Mouse (Mus musculus): Measurements from ENCODE around the gene Tfap4. TPM values are rescaled to one million over a fixed set of nuclear protein-coding genes. Genes with fewer than 3 reads are reported as not detected.

Tfap4 gene
- polyA plus RNA-seq, 1 experiment from 2014 or later, result 6.4 TPM

GRCm38 (mm10) chr16:4542236-4542774 lies 17.3 kb downstream of the Tfap4 start:
- no peaks in the 10 kb centered on the region for H3K4me1 ChIP-seq (ENCODE audit: insufficient read depth, low read depth, low read length)
- H3K9me3 ChIP-seq (ENCODE audit: low read length), result no peaks in the 10 kb centered on the region
- H3K4me3 ChIP-seq (ENCODE audit: low read depth, low read length), result peak overlapping the region; percentile 36; the same call in 1 of the 2 replicates
- TF ChIP-seq EP300 (IDR thresholded peaks at IDR 0.05) (no peak), CTCF (IDR thresholded peaks at IDR 0.05) (no peak)
- ATAC-seq, result no peak
- DNase-seq (ENCODE audit: low spot score), result no peak
- peak overlapping the region; percentile 54 for H3K4me2 ChIP-seq (replicated peaks; ENCODE audit: low read depth, low read length)
- no peaks in the 10 kb centered on the region for H3K27me3 ChIP-seq (replicated peaks; ENCODE audit: insufficient read depth, low read length)
- H3K36me3 ChIP-seq (ENCODE audit: insufficient read depth, low read length), result peaks cover 10% of the 10 kb centered on the region; the same call in 1 of the 2 replicates
- WGBS, result 33% methylated on average over 7 of the region's 7 CpGs
- H3K9ac ChIP-seq (replicated peaks; ENCODE audit: low read depth), result no peak overlapping the region
- H3K27ac ChIP-seq (ENCODE audit: low read length), result no peak overlapping the region

GRCm38 (mm10) chr16:4541501-4542198 lies 18.0 kb downstream of the Tfap4 start, which contains the start of gene Srl:
TSS of gene Srl (minus strand) at chr16:4541816.
- H3K4me3 ChIP-seq (ENCODE audit: low read depth, low read length), result peak within 1 kb of the TSS; percentile 36
- DNase-seq (ENCODE audit: low spot score) (peak; percentile 99), ATAC-seq (peak; percentile 98)
- H3K4me1 ChIP-seq (ENCODE audit: insufficient read depth, low read depth, low read length), result no peaks in the 10 kb centered on the region
- H3K27me3 ChIP-seq (replicated peaks; ENCODE audit: insufficient read depth, low read length), result no peaks in the 10 kb centered on the region
- peaks cover 10% of the 10 kb centered on the region; the same call in 1 of the 2 replicates for H3K36me3 ChIP-seq (ENCODE audit: insufficient read depth, low read length)
- H3K9me3 ChIP-seq (ENCODE audit: low read length), result no peaks in the 10 kb centered on the region
- H3K9ac ChIP-seq (replicated peaks; ENCODE audit: low read depth), result no peak within 1 kb of the TSS; the same call in 1 of the 2 replicates
- H3K27ac ChIP-seq (ENCODE audit: low read length), result no peak within 1 kb of the TSS
- under 1% methylated on average over 43 of the region's 43 CpGs for WGBS
- peak within 1 kb of the TSS; percentile 54 for H3K4me2 ChIP-seq (replicated peaks; ENCODE audit: low read depth, low read length)
- TF ChIP-seq EP300 (IDR thresholded peaks at IDR 0.05) (peak; percentile 67), CTCF (IDR thresholded peaks at IDR 0.05) (peak; percentile 95)

- Histone ChIP-seq H3K4me2 (replicated peaks; ENCODE audit: low read depth, low read length) (peak overlapping the region; percentile 54), H3K27ac (ENCODE audit: low read length) (no peak overlapping the region), H3K9me3 (ENCODE audit: low read length) (no peaks in the 10 kb centered on the region), H3K4me1 (ENCODE audit: insufficient read depth, low read depth, low read length) (no peaks in the 10 kb centered on the region), H3K36me3 (ENCODE audit: insufficient read depth, low read length) (peaks cover 9% of the 10 kb centered on the region; the same call in 1 of the 2 replicates), H3K27me3 (replicated peaks; ENCODE audit: insufficient read depth, low read length) (no peaks in the 10 kb centered on the region), H3K4me3 (ENCODE audit: low read depth, low read length) (peak overlapping the region; percentile 36; the same call in 1 of the 2 replicates), H3K9ac (replicated peaks; ENCODE audit: low read depth) (no peak overlapping the region)
- WGBS, result 53% methylated on average over 4 of the region's 4 CpGs
- DNase-seq (ENCODE audit: low spot score), result no peak
- ATAC-seq, result no peak
- TF ChIP-seq EP300 (IDR thresholded peaks at IDR 0.05) (no peak), CTCF (IDR thresholded peaks at IDR 0.05) (no peak)
Measured at GRCm38 (mm10) chr16:4541033-4541432, 18.6 kb downstream of the Tfap4 start.

GRCm38 (mm10) chr16:4540064-4540775 lies 19.4 kb downstream of the Tfap4 start:
- WGBS, result 88% methylated on average over 12 of the region's 12 CpGs
- Histone ChIP-seq H3K4me2 (replicated peaks; ENCODE audit: low read depth, low read length) (no peak overlapping the region), H3K9ac (replicated peaks; ENCODE audit: low read depth) (no peak overlapping the region), H3K4me3 (ENCODE audit: low read depth, low read length) (no peak overlapping the region), H3K9me3 (ENCODE audit: low read length) (no peaks in the 10 kb centered on the region), H3K27me3 (replicated peaks; ENCODE audit: insufficient read depth, low read length) (no peaks in the 10 kb centered on the region), H3K36me3 (ENCODE audit: insufficient read depth, low read length) (0 out of 2 replicates have a peak, but pooled peaks cover under 1% of the 10 kb centered on the region), H3K4me1 (ENCODE audit: insufficient read depth, low read depth, low read length) (no peaks in the 10 kb centered on the region), H3K27ac (ENCODE audit: low read length) (no peak overlapping the region)
- TF ChIP-seq EP300 (IDR thresholded peaks at IDR 0.05) (no peak), CTCF (IDR thresholded peaks at IDR 0.05) (no peak)
- ATAC-seq (no peak), DNase-seq (ENCODE audit: low spot score) (no peak)

- DNase-seq (ENCODE audit: low spot score) (no peak), ATAC-seq (no peak)
- Histone ChIP-seq H3K4me1 (ENCODE audit: insufficient read depth, low read depth, low read length) (no peaks in the 10 kb centered on the region), H3K27me3 (replicated peaks; ENCODE audit: insufficient read depth, low read length) (no peaks in the 10 kb centered on the region), H3K4me2 (replicated peaks; ENCODE audit: low read depth, low read length) (no peak overlapping the region), H3K9me3 (ENCODE audit: low read length) (no peaks in the 10 kb centered on the region), H3K36me3 (ENCODE audit: insufficient read depth, low read length) (no peaks in the 10 kb centered on the region), H3K4me3 (ENCODE audit: low read depth, low read length) (no peak overlapping the region), H3K9ac (replicated peaks; ENCODE audit: low read depth) (no peak overlapping the region), H3K27ac (ENCODE audit: low read length) (no peak overlapping the region)
- WGBS, result 82% methylated on average over 4 of the region's 4 CpGs
- TF ChIP-seq EP300 (IDR thresholded peaks at IDR 0.05), result no peak
- no peak for TF ChIP-seq CTCF (IDR thresholded peaks at IDR 0.05)
Measured at GRCm38 (mm10) chr16:4539521-4539920, 20.1 kb downstream of the Tfap4 start.
